Mouse (Mus musculus) liver, adult 2 months (tissue): ENCODE measurements around the gene Ssh1.

Source experiments
- CTCF ChIP-seq: fragments of 200-500 bp; IDR thresholded peaks from 2 replicates; pipeline ENCODE4 v1.5.1; 2011; ENCODE audit warnings: low read depth, low read length, control low read depth
- POLR2A ChIP-seq: fragments of 200-500 bp; IDR thresholded peaks from 2 replicates; pipeline ENCODE4 v1.6.1; 2011; ENCODE audit warnings: low read length, control low read depth; ENCODE audit not compliant: insufficient read depth; ENCODE audit errors: extremely low read depth

GRCm38 (mm10) chr5:114032161-114032763 lies 38.6 kb upstream of the Ssh1 start:
- no peak for TF ChIP-seq CTCF
- TF ChIP-seq POLR2A: no peak
